Mouse (Mus musculus) myocyte (in vitro differentiated cells): ENCODE data around the gene Eif4g3.

ENCODE experiments used
- MYOG ChIP-seq, 3 experiments: IDR thresholded peaks; one replicate each; pipeline ENCODE4 v1.6.1; 2011; ENCODE audit warnings: control low read depth in 2 of 3, low read depth in 2 of 3, mild to moderate bottlenecking in 2 of 3; ENCODE audit not compliant: insufficient read length in 2 of 3, control insufficient read depth in 1 of 3, insufficient read depth in 1 of 3
- POLR2A ChIP-seq: IDR thresholded peaks from one replicate; pipeline ENCODE4 v1.6.1; 2011; ENCODE audit warnings: low read depth, mild to moderate bottlenecking, control low read depth, moderate library complexity; ENCODE audit not compliant: insufficient read length

GRCm38 (mm10) chr4:138038365-138039274 is 45.8 kb downstream of the Eif4g3 start:
- TF ChIP-seq POLR2A (no peak), MYOG (IDR thresholded peaks at IDR 0.05; ENCODE audit: control insufficient read depth in 1 of 3, insufficient read depth in 1 of 3, insufficient read length in 2 of 3, low read depth in 2 of 3) (no peak)
